Mouse (Mus musculus): ENCODE data around the gene Zkscan5. TPM values are rescaled to one million over a fixed set of nuclear protein-coding genes. Genes with fewer than 3 reads are reported as not detected.
"Not testable (repeated sequence)": the region's sequence is repeated elsewhere in the genome, so short reads cannot be mapped to it uniquely, and the experiment has no call there.

Gene Zkscan5
- polyA plus RNA-seq, 1 experiment from 2014 or later, result 13.7 TPM

DNA sequence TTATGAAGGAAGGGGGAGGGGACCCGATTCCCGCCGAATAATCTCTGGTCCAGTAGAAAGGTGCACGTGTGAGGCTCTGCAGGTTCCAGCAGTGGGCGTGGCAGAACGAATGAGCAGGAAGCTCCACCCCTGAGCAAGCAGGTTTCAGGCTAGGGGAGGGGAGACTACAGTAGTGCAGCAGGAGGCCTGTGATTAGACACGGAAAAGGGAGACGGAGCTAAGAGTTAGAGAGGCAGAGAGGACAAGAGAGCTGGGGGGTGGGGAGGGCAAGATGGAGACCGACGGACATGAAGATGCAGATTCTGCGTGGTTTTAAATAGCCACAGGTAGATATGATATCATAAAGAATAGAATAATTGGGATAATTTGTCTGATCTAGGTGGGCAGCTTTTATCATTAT is 4.0 kb downstream of the Zkscan5 start:
- H3K9ac ChIP-seq (ENCODE audit: low read depth, low read length); ATAC-seq; H3K4me2 ChIP-seq (ENCODE audit: low read length); H3K27ac ChIP-seq (ENCODE audit: low read depth, low read length); H3K9me3 ChIP-seq (ENCODE audit: control insufficient read depth, low read length); H3K27me3 ChIP-seq (replicated peaks; ENCODE audit: control insufficient read depth, insufficient read depth, low read length); H3K4me3 ChIP-seq (ENCODE audit: low read length); H3K4me1 ChIP-seq (ENCODE audit: control insufficient read depth, insufficient read depth, low read depth, low read length): not testable (repeated sequence)
- 50% methylated on average over 8 of the region's 11 CpGs for WGBS
- H3K36me3 ChIP-seq (ENCODE audit: control insufficient read depth, insufficient read depth, low read length), result peaks cover 16% of the 10 kb centered on the region

DNA sequence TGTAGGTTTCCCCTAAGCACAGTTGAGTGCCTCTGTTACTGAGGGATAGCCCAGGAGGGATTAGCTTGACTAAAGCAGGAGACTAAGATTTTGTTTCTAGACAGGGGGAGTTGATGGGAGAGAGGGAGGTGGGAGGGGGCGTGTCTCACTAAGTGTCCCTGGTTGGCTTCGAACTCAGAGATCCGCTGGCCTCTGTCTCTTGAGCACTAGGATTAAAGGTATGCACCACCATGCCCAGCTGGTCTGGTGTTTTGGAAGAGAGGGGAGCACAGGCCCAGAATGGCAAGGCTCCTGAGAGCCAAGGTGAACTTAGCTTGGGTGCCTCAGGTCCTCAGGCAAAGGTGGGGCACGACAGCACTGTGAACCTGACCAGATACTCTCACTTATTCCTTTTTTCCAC is 7.0 kb downstream of the Zkscan5 start:
- Histone ChIP-seq H3K4me1 (ENCODE audit: control insufficient read depth, insufficient read depth, low read depth, low read length) (no peaks in the 10 kb centered on the region), H3K27me3 (replicated peaks; ENCODE audit: control insufficient read depth, insufficient read depth, low read length) (no peaks in the 10 kb centered on the region), H3K4me2 (ENCODE audit: low read length) (no peak overlapping the region), H3K9me3 (ENCODE audit: control insufficient read depth, low read length) (no peaks in the 10 kb centered on the region), H3K36me3 (ENCODE audit: control insufficient read depth, insufficient read depth, low read length) (peaks cover 24% of the 10 kb centered on the region), H3K27ac (ENCODE audit: low read depth, low read length) (no peak overlapping the region), H3K9ac (ENCODE audit: low read depth, low read length) (no peak overlapping the region), H3K4me3 (ENCODE audit: low read length) (no peak overlapping the region)
- ATAC-seq, result no peak
- WGBS, result 96% methylated on average over 4 of the region's 4 CpGs

DNA sequence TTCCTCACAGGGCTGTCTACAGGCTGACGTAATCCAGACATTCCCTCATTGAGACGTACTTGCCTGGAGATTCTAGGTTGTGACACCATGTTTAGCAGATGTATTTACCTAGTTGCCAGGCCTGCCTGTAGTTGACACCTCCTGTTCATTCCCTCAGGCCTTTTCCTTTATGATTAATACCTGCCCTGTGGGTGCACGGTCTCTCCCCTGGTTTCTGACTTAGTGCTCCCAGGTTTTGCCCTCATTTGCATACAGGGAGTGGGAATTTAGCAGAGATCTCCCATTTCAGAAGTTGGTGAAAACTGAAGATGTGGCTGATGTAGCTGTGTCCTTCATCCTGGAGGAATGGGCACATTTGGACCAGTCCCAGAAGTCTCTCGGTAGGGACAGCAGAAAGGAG is 7.9 kb downstream of the Zkscan5 start:
- no peaks in the 10 kb centered on the region for H3K9me3 ChIP-seq (ENCODE audit: control insufficient read depth, low read length)
- H3K27ac ChIP-seq (ENCODE audit: low read depth, low read length), result no peak overlapping the region
- H3K4me2 ChIP-seq (ENCODE audit: low read length), result no peak overlapping the region
- peaks cover 24% of the 10 kb centered on the region for H3K36me3 ChIP-seq (ENCODE audit: control insufficient read depth, insufficient read depth, low read length)
- H3K9ac ChIP-seq (ENCODE audit: low read depth, low read length), result no peak overlapping the region
- H3K4me1 ChIP-seq (ENCODE audit: control insufficient read depth, insufficient read depth, low read depth, low read length), result no peaks in the 10 kb centered on the region
- H3K4me3 ChIP-seq (ENCODE audit: low read length), result no peak overlapping the region
- 94% methylated on average over 4 of the region's 4 CpGs for WGBS
- no peaks in the 10 kb centered on the region for H3K27me3 ChIP-seq (replicated peaks; ENCODE audit: control insufficient read depth, insufficient read depth, low read length)
- no peak for ATAC-seq

- Histone ChIP-seq H3K4me3 (ENCODE audit: low read length) (no peak overlapping the region), H3K27ac (ENCODE audit: low read depth, low read length) (no peak overlapping the region), H3K4me1 (ENCODE audit: control insufficient read depth, insufficient read depth, low read depth, low read length) (no peaks in the 10 kb centered on the region), H3K36me3 (ENCODE audit: control insufficient read depth, insufficient read depth, low read length) (peaks cover 27% of the 10 kb centered on the region), H3K4me2 (ENCODE audit: low read length) (no peak overlapping the region), H3K9ac (ENCODE audit: low read depth, low read length) (no peak overlapping the region), H3K9me3 (ENCODE audit: control insufficient read depth, low read length) (no peaks in the 10 kb centered on the region), H3K27me3 (replicated peaks; ENCODE audit: control insufficient read depth, insufficient read depth, low read length) (no peaks in the 10 kb centered on the region)
- WGBS, result 97% methylated on average over 3 of the region's 3 CpGs
- no peak for ATAC-seq
Observed at GRCm38 (mm10) chr5:145213505-145213904, 9.1 kb downstream of the Zkscan5 start.

DNA sequence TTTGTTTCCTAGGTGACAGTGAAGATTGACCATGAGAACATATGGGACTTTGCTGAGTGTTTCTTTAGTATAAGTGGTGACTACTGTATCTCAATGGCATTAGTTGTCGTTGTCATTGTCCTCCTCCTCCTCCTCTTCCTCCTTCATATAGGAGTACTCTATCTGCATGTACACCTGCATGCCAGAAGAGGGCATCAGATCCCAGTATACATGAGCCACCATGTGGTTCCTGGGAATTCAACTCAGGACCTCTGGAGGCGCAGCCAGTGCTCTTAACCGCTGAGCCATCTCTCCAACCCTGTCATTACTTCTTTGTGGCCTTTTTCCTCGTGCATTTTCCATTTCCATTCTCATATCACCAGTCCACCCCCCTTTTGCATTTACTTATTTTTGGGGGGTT is 10.3 kb downstream of the Zkscan5 start:
- no peak overlapping the region for H3K4me3 ChIP-seq (ENCODE audit: low read length)
- no peaks in the 10 kb centered on the region for H3K9me3 ChIP-seq (ENCODE audit: control insufficient read depth, low read length)
- H3K27ac ChIP-seq (ENCODE audit: low read depth, low read length), result no peak overlapping the region
- no peaks in the 10 kb centered on the region for H3K27me3 ChIP-seq (replicated peaks; ENCODE audit: control insufficient read depth, insufficient read depth, low read length)
- peaks cover 31% of the 10 kb centered on the region for H3K36me3 ChIP-seq (ENCODE audit: control insufficient read depth, insufficient read depth, low read length)
- H3K9ac ChIP-seq (ENCODE audit: low read depth, low read length), result no peak overlapping the region
- no peak for ATAC-seq
- 70% methylated on average over 4 of the region's 4 CpGs for WGBS
- no peaks in the 10 kb centered on the region for H3K4me1 ChIP-seq (ENCODE audit: control insufficient read depth, insufficient read depth, low read depth, low read length)
- H3K4me2 ChIP-seq (ENCODE audit: low read length), result no peak overlapping the region

- Histone ChIP-seq H3K4me3 (ENCODE audit: low read length) (no peak overlapping the region), H3K9ac (ENCODE audit: low read depth, low read length) (no peak overlapping the region), H3K27ac (ENCODE audit: low read depth, low read length) (no peak overlapping the region), H3K4me1 (ENCODE audit: control insufficient read depth, insufficient read depth, low read depth, low read length) (no peaks in the 10 kb centered on the region), H3K9me3 (ENCODE audit: control insufficient read depth, low read length) (no peaks in the 10 kb centered on the region), H3K36me3 (ENCODE audit: control insufficient read depth, insufficient read depth, low read length) (peaks cover 36% of the 10 kb centered on the region), H3K4me2 (ENCODE audit: low read length) (no peak overlapping the region), H3K27me3 (replicated peaks; ENCODE audit: control insufficient read depth, insufficient read depth, low read length) (no peaks in the 10 kb centered on the region)
- no peak for ATAC-seq
- WGBS, result 90% methylated on average over 6 of the region's 6 CpGs
Observed at GRCm38 (mm10) chr5:145217746-145218145, 13.4 kb downstream of the Zkscan5 start.

DNA sequence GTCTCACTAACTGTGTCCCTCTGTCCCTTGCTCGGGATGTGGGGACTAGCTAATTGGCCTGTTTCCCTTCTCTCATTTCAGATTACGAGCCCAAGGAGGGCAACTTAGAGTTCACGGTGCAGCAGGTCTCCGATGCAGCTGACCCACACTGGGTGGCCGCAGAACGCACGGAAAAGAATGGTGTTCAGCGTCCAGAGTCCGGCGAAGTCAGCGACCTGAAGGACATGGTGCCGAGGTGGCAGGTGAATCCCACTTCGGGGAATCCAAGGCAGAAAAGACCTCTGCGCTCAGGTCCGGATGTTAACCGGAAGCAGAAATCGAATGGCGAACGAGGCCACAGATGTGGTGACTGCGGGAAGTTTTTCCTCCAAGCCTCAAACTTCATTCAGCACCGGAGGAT is 13.8 kb downstream of the Zkscan5 start:
- Histone ChIP-seq H3K4me2 (ENCODE audit: low read length) (no peak overlapping the region), H3K36me3 (ENCODE audit: control insufficient read depth, insufficient read depth, low read length) (peaks cover 35% of the 10 kb centered on the region), H3K27me3 (replicated peaks; ENCODE audit: control insufficient read depth, insufficient read depth, low read length) (no peaks in the 10 kb centered on the region), H3K9ac (ENCODE audit: low read depth, low read length) (no peak overlapping the region), H3K4me1 (ENCODE audit: control insufficient read depth, insufficient read depth, low read depth, low read length) (no peaks in the 10 kb centered on the region), H3K27ac (ENCODE audit: low read depth, low read length) (no peak overlapping the region), H3K9me3 (ENCODE audit: control insufficient read depth, low read length) (no peaks in the 10 kb centered on the region), H3K4me3 (ENCODE audit: low read length) (no peak overlapping the region)
- WGBS, result 95% methylated on average over 21 of the region's 21 CpGs
- ATAC-seq, result no peak

DNA sequence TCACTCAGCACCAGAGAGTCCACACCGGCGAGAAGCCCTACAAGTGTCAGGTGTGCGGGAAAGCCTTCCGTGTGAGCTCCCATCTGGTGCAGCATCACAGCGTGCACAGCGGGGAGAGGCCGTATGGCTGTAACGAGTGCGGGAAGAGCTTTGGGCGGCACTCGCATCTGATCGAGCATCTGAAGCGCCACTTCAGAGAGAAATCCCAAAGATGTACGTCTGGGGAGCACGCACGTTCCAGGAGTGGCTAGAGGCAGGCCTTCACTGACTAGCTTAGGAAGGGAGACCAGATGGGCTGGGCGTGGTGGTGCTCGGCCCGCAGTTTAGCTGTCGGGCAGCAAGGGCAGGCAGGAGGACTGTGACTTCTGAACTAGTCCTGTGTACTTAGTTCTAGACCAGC is 14.3 kb downstream of the Zkscan5 start:
- Histone ChIP-seq H3K4me1 (ENCODE audit: control insufficient read depth, insufficient read depth, low read depth, low read length) (no peaks in the 10 kb centered on the region), H3K9me3 (ENCODE audit: control insufficient read depth, low read length) (no peaks in the 10 kb centered on the region), H3K36me3 (ENCODE audit: control insufficient read depth, insufficient read depth, low read length) (peaks cover 31% of the 10 kb centered on the region), H3K27ac (ENCODE audit: low read depth, low read length) (no peak overlapping the region), H3K4me3 (ENCODE audit: low read length) (no peak overlapping the region), H3K9ac (ENCODE audit: low read depth, low read length) (no peak overlapping the region), H3K4me2 (ENCODE audit: low read length) (no peak overlapping the region), H3K27me3 (replicated peaks; ENCODE audit: control insufficient read depth, insufficient read depth, low read length) (no peaks in the 10 kb centered on the region)
- WGBS, result 96% methylated on average over 20 of the region's 20 CpGs
- ATAC-seq, result no peak

DNA sequence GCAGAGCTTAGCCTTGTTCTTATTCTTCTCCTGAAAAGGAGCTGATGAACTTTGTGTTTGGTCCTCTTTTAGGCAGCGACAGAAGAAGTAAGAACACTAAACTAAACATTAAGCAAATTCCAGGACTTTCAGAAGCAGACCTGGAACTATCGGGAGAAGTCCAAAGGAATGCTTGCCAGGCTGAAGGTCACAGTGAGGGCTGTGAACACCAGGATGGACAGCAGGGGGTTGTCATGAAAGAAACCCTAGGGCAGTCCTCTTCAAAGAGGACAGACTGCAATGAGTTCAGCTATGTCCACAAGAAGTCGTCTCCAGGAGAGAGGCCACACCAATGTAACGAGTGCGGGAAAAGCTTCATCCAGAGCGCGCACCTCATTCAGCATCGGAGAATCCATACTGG is 15.6 kb downstream of the Zkscan5 start:
- Histone ChIP-seq H3K9me3 (ENCODE audit: control insufficient read depth, low read length) (no peaks in the 10 kb centered on the region), H3K4me1 (ENCODE audit: control insufficient read depth, insufficient read depth, low read depth, low read length) (no peaks in the 10 kb centered on the region), H3K27me3 (replicated peaks; ENCODE audit: control insufficient read depth, insufficient read depth, low read length) (no peaks in the 10 kb centered on the region), H3K4me2 (ENCODE audit: low read length) (no peak overlapping the region), H3K9ac (ENCODE audit: low read depth, low read length) (no peak overlapping the region), H3K36me3 (ENCODE audit: control insufficient read depth, insufficient read depth, low read length) (peaks cover 28% of the 10 kb centered on the region), H3K27ac (ENCODE audit: low read depth, low read length) (no peak overlapping the region), H3K4me3 (ENCODE audit: low read length) (no peak overlapping the region)
- 89% methylated on average over 8 of the region's 8 CpGs for WGBS
- ATAC-seq, result no peak

GRCm38 (mm10) chr5:145222840-145223239 is 18.5 kb downstream of the Zkscan5 start:
- Histone ChIP-seq H3K36me3 (ENCODE audit: control insufficient read depth, insufficient read depth, low read length) (peaks cover 25% of the 10 kb centered on the region), H3K27me3 (replicated peaks; ENCODE audit: control insufficient read depth, insufficient read depth, low read length) (no peaks in the 10 kb centered on the region), H3K27ac (ENCODE audit: low read depth, low read length) (no peak overlapping the region), H3K9ac (ENCODE audit: low read depth, low read length) (no peak overlapping the region), H3K9me3 (ENCODE audit: control insufficient read depth, low read length) (no peaks in the 10 kb centered on the region), H3K4me1 (ENCODE audit: control insufficient read depth, insufficient read depth, low read depth, low read length) (no peaks in the 10 kb centered on the region), H3K4me2 (ENCODE audit: low read length) (no peak overlapping the region), H3K4me3 (ENCODE audit: low read length) (no peak overlapping the region)
- WGBS, result 90% methylated on average over 5 of the region's 5 CpGs
- no peak for ATAC-seq
